Mouse (Mus musculus) megakaryocyte, embryonic 14.5 days (primary cell): ENCODE measurements around the gene Wdr35.
"Not testable (repeated sequence)": the region's sequence is repeated elsewhere in the genome, so short reads cannot be mapped to it uniquely, and the experiment has no call there.

ENCODE experiments used
- FLI1 ChIP-seq: IDR thresholded peaks from 2 replicates; pipeline ENCODE4 v1.6.1; 2012; ENCODE audit warnings: low read length, inconsistent platforms, mixed read lengths
- GATA1 ChIP-seq: IDR thresholded peaks from 3 replicates; pipeline ENCODE4 v1.6.1; 2012; ENCODE audit warnings: mixed read lengths, low read length, inconsistent platforms, borderline replicate concordance

GRCm38 (mm10) chr12:8936210-8936609 is 37.5 kb upstream of the Wdr35 start:
- not testable (repeated sequence) for TF ChIP-seq FLI1, GATA1
